Mouse (Mus musculus) heart, embryonic 10.5 days (tissue): ENCODE results near the gene Eci3. TPM values are rescaled to one million over a fixed set of nuclear protein-coding genes. Genes with fewer than 3 reads are reported as not detected.
A peak's percentile ranks its signal among the peaks of the same experiment; 100 is the strongest.
"Not testable (repeated sequence)": the region's sequence is repeated elsewhere in the genome, so short reads cannot be mapped to it uniquely, and the experiment has no call there.

Source experiments
- DNase-seq: peaks from one replicate; pipeline ENCODE4 v3.0.0-alpha.2; 2017; ENCODE audit warnings: low spot score
- H3K27ac ChIP-seq: fragments of 300-500 bp; sonication (generic); 2 replicates; pipeline ENCODE4 v1.5.1; 2016; ENCODE audit warnings: mild to moderate bottlenecking
- H3K27me3 ChIP-seq: fragments of 300-500 bp; sonication (generic); 2 replicates; pipeline ENCODE4 v1.6.1; 2016; ENCODE audit warnings: mild to moderate bottlenecking; ENCODE audit not compliant: poor library complexity, insufficient read depth, severe bottlenecking
- H3K36me3 ChIP-seq: fragments of 300-500 bp; sonication (generic); 2 replicates; pipeline ENCODE4 v1.6.1; 2016; ENCODE audit warnings: mild to moderate bottlenecking, moderate library complexity
- H3K4me1 ChIP-seq: fragments of 300-500 bp; sonication (generic); 2 replicates; pipeline ENCODE4 v1.6.1; 2016; ENCODE audit warnings: mild to moderate bottlenecking
- H3K4me3 ChIP-seq: fragments of 300-500 bp; sonication (generic); 2 replicates; pipeline ENCODE4 v1.5.1; 2016; ENCODE audit warnings: mild to moderate bottlenecking, moderate library complexity
- H3K9me3 ChIP-seq: fragments of 300-500 bp; sonication (generic); 2 replicates; pipeline ENCODE4 v1.6.1; 2016; ENCODE audit warnings: mild to moderate bottlenecking, moderate library complexity
- WGBS: fragments of 180-500 bp; shearing (Covaris S2); methylation state at CpG from one replicate; pipeline ENCODE4 v1.1.7; 2016; 5-methylcytosine and 5-hydroxymethylcytosine counted together
- polyA plus RNA-seq: library from polyadenylated mRNA; unstranded; fragments of >200 nt; fragmentation: Nextera tagmentation; extraction: Ambion mirVana; gene quantifications from 2 replicates; pipeline ENCODE4 v1.2.1, GENCODE M21; 2016

Eci3 gene
- polyA plus RNA-seq, 1 experiment from 2014 or later, result 0.55 TPM

GRCm38 (mm10) chr13:34972456-34972855, 8.8 kb upstream of the Eci3 start:
- H3K27ac ChIP-seq, H3K4me3 ChIP-seq, H3K27me3 ChIP-seq, DNase-seq, H3K4me1 ChIP-seq, H3K36me3 ChIP-seq, H3K9me3 ChIP-seq: not testable (repeated sequence)

GRCm38 (mm10) chr13:34965647-34966046, 2.0 kb upstream of the Eci3 start:
- H3K4me1 ChIP-seq, H3K9me3 ChIP-seq, DNase-seq, H3K4me3 ChIP-seq, H3K27ac ChIP-seq, H3K36me3 ChIP-seq: not testable (repeated sequence)
- H3K27me3 ChIP-seq, result peaks cover 37% of the 10 kb centered on the region
- WGBS, result 73% methylated on average over 9 of the region's 9 CpGs

- WGBS, result 13% methylated on average over 5 of the region's 5 CpGs
Measured at GRCm38 (mm10) chr13:34964866-34965265, 1.3 kb upstream of the Eci3 start.

GRCm38 (mm10) chr13:34964419-34964818, 809 bp upstream of the Eci3 start:
- no peaks in the 10 kb centered on the region for H3K36me3 ChIP-seq
- DNase-seq, result no peak

More at GRCm38 (mm10) chr13:34964866-34965265, 1.3 kb upstream of the Eci3 start:
- no peak for DNase-seq
- Histone ChIP-seq H3K36me3 (no peaks in the 10 kb centered on the region), H3K27me3 (peaks cover 37% of the 10 kb centered on the region), H3K9me3 (no peaks in the 10 kb centered on the region), H3K4me1 (peaks cover 7% of the 10 kb centered on the region; the same call in 1 of the 2 replicates), H3K4me3 (peak overlapping the region; percentile 64), H3K27ac (no peak overlapping the region)

GRCm38 (mm10) chr13:34960996-34961770, 2.4 kb downstream of the Eci3 start:
- no peak for DNase-seq
- H3K36me3 ChIP-seq, result no peaks in the 10 kb centered on the region
- 81% methylated on average over 4 of the region's 4 CpGs for WGBS
- no peak overlapping the region for H3K27ac ChIP-seq
- no peak overlapping the region for H3K4me3 ChIP-seq
- no peaks in the 10 kb centered on the region for H3K9me3 ChIP-seq
- H3K27me3 ChIP-seq, result peaks cover 33% of the 10 kb centered on the region
- peaks cover 7% of the 10 kb centered on the region; the same call in 1 of the 2 replicates for H3K4me1 ChIP-seq

More at GRCm38 (mm10) chr13:34964419-34964818, 809 bp upstream of the Eci3 start:
- H3K27me3 ChIP-seq, result peaks cover 37% of the 10 kb centered on the region
- H3K4me3 ChIP-seq, result peak overlapping the region; percentile 64
- no peaks in the 10 kb centered on the region for H3K9me3 ChIP-seq
- H3K4me1 ChIP-seq, result peaks cover 7% of the 10 kb centered on the region; the same call in 1 of the 2 replicates
- WGBS, result 6% methylated on average over 14 of the region's 14 CpGs
- no peak overlapping the region for H3K27ac ChIP-seq

GRCm38 (mm10) chr13:34958158-34958557, 5.5 kb downstream of the Eci3 start:
- H3K27ac ChIP-seq, H3K4me3 ChIP-seq, H3K4me1 ChIP-seq, DNase-seq, H3K9me3 ChIP-seq, H3K36me3 ChIP-seq: not testable (repeated sequence)
- H3K27me3 ChIP-seq, result peaks cover 12% of the 10 kb centered on the region
- WGBS, result 77% methylated on average over 3 of the region's 3 CpGs

- H3K36me3 ChIP-seq, result no peaks in the 10 kb centered on the region
- 84% methylated on average over 4 of the region's 4 CpGs for WGBS
- H3K27ac ChIP-seq, result no peak overlapping the region
- H3K27me3 ChIP-seq, result peaks cover 9% of the 10 kb centered on the region; the same call in 1 of the 2 replicates
- no peaks in the 10 kb centered on the region for H3K9me3 ChIP-seq
- no peak overlapping the region for H3K4me3 ChIP-seq
- DNase-seq, result no peak
- H3K4me1 ChIP-seq, result no peaks in the 10 kb centered on the region
Measured at GRCm38 (mm10) chr13:34956901-34957300, 6.7 kb downstream of the Eci3 start.

GRCm38 (mm10) chr13:34951437-34951836, 12.2 kb downstream of the Eci3 start:
- not testable (repeated sequence) for H3K4me1 ChIP-seq, H3K36me3 ChIP-seq, H3K4me3 ChIP-seq, H3K27ac ChIP-seq, DNase-seq, H3K9me3 ChIP-seq
- 70% methylated on average over 2 of the region's 2 CpGs for WGBS
- peaks cover 23% of the 10 kb centered on the region for H3K27me3 ChIP-seq

GRCm38 (mm10) chr13:34942370-34942769, 21.2 kb downstream of the Eci3 start:
- H3K9me3 ChIP-seq, result no peaks in the 10 kb centered on the region
- H3K27ac ChIP-seq, result no peak overlapping the region
- H3K27me3 ChIP-seq, result peaks cover 31% of the 10 kb centered on the region; the same call in 1 of the 2 replicates
- no peaks in the 10 kb centered on the region for H3K36me3 ChIP-seq
- DNase-seq, result no peak
- H3K4me3 ChIP-seq, result no peak overlapping the region
- H3K4me1 ChIP-seq, result no peaks in the 10 kb centered on the region

- H3K27ac ChIP-seq, result no peak overlapping the region
- no peaks in the 10 kb centered on the region for H3K4me1 ChIP-seq
- no peak for DNase-seq
- no peak overlapping the region for H3K4me3 ChIP-seq
- WGBS, result 77% methylated on average over 10 of the region's 10 CpGs
- no peaks in the 10 kb centered on the region for H3K9me3 ChIP-seq
- peaks cover 2% of the 10 kb centered on the region; the same call in 1 of the 2 replicates for H3K27me3 ChIP-seq
- H3K36me3 ChIP-seq, result no peaks in the 10 kb centered on the region
Measured at GRCm38 (mm10) chr13:34934931-34935644, 28.5 kb downstream of the Eci3 start.

GRCm38 (mm10) chr13:34924210-34924609, 39.4 kb downstream of the Eci3 start, which contains the start of the genes Fam217a and 4933417A18Rik:
Fam217a (minus strand) TSS chr13:34924310.
4933417A18Rik (plus strand) TSS chr13:34924409.
- Histone ChIP-seq H3K4me1 (no peaks in the 10 kb centered on the region), H3K36me3 (no peaks in the 10 kb centered on the region), H3K9me3 (no peaks in the 10 kb centered on the region), H3K27ac (no peak within 1 kb of the TSS), H3K27me3 (no peaks in the 10 kb centered on the region), H3K4me3 (no peak within 1 kb of the TSS)
- WGBS, result 74% methylated on average over 4 of the region's 4 CpGs
- no peak for DNase-seq

GRCm38 (mm10) chr13:34916520-34917167, 47.0 kb downstream of the Eci3 start:
- Histone ChIP-seq H3K27ac (peak overlapping the region; percentile 75), H3K4me3 (peak overlapping the region; percentile 55), H3K4me1 (peaks cover 8% of the 10 kb centered on the region; the same call in 1 of the 2 replicates), H3K9me3 (no peaks in the 10 kb centered on the region), H3K36me3 (no peaks in the 10 kb centered on the region), H3K27me3 (no peaks in the 10 kb centered on the region)
- WGBS, result 29% methylated on average over 37 of the region's 37 CpGs
- DNase-seq, result peak; percentile 79

GRCm38 (mm10) chr13:34914614-34915013, 49.0 kb downstream of the Eci3 start:
- DNase-seq, result no peak
- 83% methylated on average over 9 of the region's 9 CpGs for WGBS

More at GRCm38 (mm10) chr13:34914614-34915013, 49.0 kb downstream of the Eci3 start:
- Histone ChIP-seq H3K36me3 (no peaks in the 10 kb centered on the region), H3K27me3 (no peaks in the 10 kb centered on the region), H3K27ac (no peak overlapping the region), H3K9me3 (no peaks in the 10 kb centered on the region), H3K4me3 (no peak overlapping the region), H3K4me1 (peaks cover 8% of the 10 kb centered on the region; the same call in 1 of the 2 replicates)
